Mouse (Mus musculus): Measurements from ENCODE around the gene Kcnmb3. TPM values are rescaled to one million over a fixed set of nuclear protein-coding genes. Genes with fewer than 3 reads are reported as not detected.

Kcnmb3 gene
- 0.10 TPM in 1 of 2 replicates, not detected in the other for polyA plus RNA-seq (2015; fragmentation: Nextera tagmentation; extraction: Ambion mirVana)

- no peak for ATAC-seq (ENCODE audit: insufficient read depth, low FRiP score, low read depth)
- H3K36me3 ChIP-seq = no peaks in the 10 kb centered on the region
- no peaks in the 10 kb centered on the region for H3K4me1 ChIP-seq
- no peaks in the 10 kb centered on the region for H3K27me3 ChIP-seq (replicated peaks)
- no peaks in the 10 kb centered on the region for H3K9me3 ChIP-seq
- H3K27ac ChIP-seq = no peak within 1 kb of the TSS
- 76% methylated on average over 11 of the region's 11 CpGs for WGBS
- H3K9ac ChIP-seq = no peak within 1 kb of the TSS
- no peak within 1 kb of the TSS for H3K4me2 ChIP-seq
- H3K4me3 ChIP-seq (replicated peaks) = no peak within 1 kb of the TSS
These were observed at the start of gene Kcnmb3 for GRCm38 (mm10) chr3:32492097-32493090. Kcnmb3 (minus strand) TSS chr3:32492231.

- Histone ChIP-seq H3K9ac (no peak overlapping the region), H3K4me3 (replicated peaks) (no peak overlapping the region), H3K4me2 (no peak overlapping the region), H3K9me3 (no peaks in the 10 kb centered on the region), H3K36me3 (peaks cover 22% of the 10 kb centered on the region), H3K4me1 (no peaks in the 10 kb centered on the region), H3K27ac (no peak overlapping the region), H3K27me3 (replicated peaks) (no peaks in the 10 kb centered on the region)
- ATAC-seq (ENCODE audit: insufficient read depth, low FRiP score, low read depth) = no peak
- 91% methylated on average over 5 of the region's 5 CpGs for WGBS
These were observed 46.1 kb upstream of the Kcnmb3 start for GRCm38 (mm10) chr3:32538091-32538490.

GRCm38 (mm10) chr3:32537556-32537955 is 45.5 kb upstream of the Kcnmb3 start:
- Histone ChIP-seq H3K4me1 (no peaks in the 10 kb centered on the region), H3K36me3 (peaks cover 22% of the 10 kb centered on the region), H3K27ac (no peak overlapping the region), H3K9ac (no peak overlapping the region), H3K4me2 (no peak overlapping the region), H3K4me3 (replicated peaks) (no peak overlapping the region), H3K9me3 (no peaks in the 10 kb centered on the region), H3K27me3 (replicated peaks) (no peaks in the 10 kb centered on the region)
- WGBS = 91% methylated on average over 1 of the region's 1 CpGs
- no peak for ATAC-seq (ENCODE audit: insufficient read depth, low FRiP score, low read depth)

GRCm38 (mm10) chr3:32535692-32536091 is 43.7 kb upstream of the Kcnmb3 start:
- Histone ChIP-seq H3K36me3 (peaks cover 25% of the 10 kb centered on the region), H3K4me3 (replicated peaks) (no peak overlapping the region), H3K4me1 (no peaks in the 10 kb centered on the region), H3K27ac (no peak overlapping the region), H3K9ac (no peak overlapping the region), H3K4me2 (no peak overlapping the region), H3K27me3 (replicated peaks) (no peaks in the 10 kb centered on the region), H3K9me3 (no peaks in the 10 kb centered on the region)
- WGBS = 61% methylated on average over 1 of the region's 1 CpGs
- no peak for ATAC-seq (ENCODE audit: insufficient read depth, low FRiP score, low read depth)

GRCm38 (mm10) chr3:32530041-32530440 is 38.0 kb upstream of the Kcnmb3 start:
- 9% methylated on average over 5 of the region's 5 CpGs for WGBS
- Histone ChIP-seq H3K9ac (peak overlapping the region; percentile 76; the same call in 1 of the 2 replicates), H3K36me3 (peaks cover 14% of the 10 kb centered on the region; the same call in 1 of the 2 replicates), H3K4me2 (peak overlapping the region; percentile 58), H3K4me3 (replicated peaks) (peak overlapping the region; percentile 86), H3K9me3 (no peaks in the 10 kb centered on the region), H3K27me3 (replicated peaks) (no peaks in the 10 kb centered on the region), H3K27ac (no peak overlapping the region), H3K4me1 (no peaks in the 10 kb centered on the region)
- ATAC-seq (ENCODE audit: insufficient read depth, low FRiP score, low read depth) = no peak

GRCm38 (mm10) chr3:32529303-32529898 is 37.4 kb upstream of the Kcnmb3 start, which contains the start of gene Mfn1:
Mfn1 (plus strand) TSS chr3:32529465.
- ATAC-seq (ENCODE audit: insufficient read depth, low FRiP score, low read depth) = peak; percentile 99
- under 1% methylated on average over 47 of the region's 47 CpGs for WGBS
- Histone ChIP-seq H3K9ac (peak within 1 kb of the TSS; percentile 76), H3K4me2 (peak within 1 kb of the TSS; percentile 58), H3K27me3 (replicated peaks) (no peaks in the 10 kb centered on the region), H3K9me3 (no peaks in the 10 kb centered on the region), H3K4me3 (replicated peaks) (peak within 1 kb of the TSS; percentile 86), H3K27ac (peak within 1 kb of the TSS; percentile 74), H3K36me3 (peaks cover 7% of the 10 kb centered on the region; the same call in 1 of the 2 replicates), H3K4me1 (no peaks in the 10 kb centered on the region)

- 82% methylated on average over 4 of the region's 4 CpGs for WGBS
- Histone ChIP-seq H3K9me3 (no peaks in the 10 kb centered on the region), H3K36me3 (peaks cover 7% of the 10 kb centered on the region; the same call in 1 of the 2 replicates), H3K27ac (no peak overlapping the region), H3K4me2 (no peak overlapping the region), H3K4me3 (replicated peaks) (no peak overlapping the region), H3K9ac (no peak overlapping the region), H3K27me3 (replicated peaks) (no peaks in the 10 kb centered on the region), H3K4me1 (no peaks in the 10 kb centered on the region)
- ATAC-seq (ENCODE audit: insufficient read depth, low FRiP score, low read depth) = no peak
These were observed 35.1 kb upstream of the Kcnmb3 start for GRCm38 (mm10) chr3:32527181-32527580.

- H3K9ac ChIP-seq = no peak overlapping the region
- no peak overlapping the region for H3K4me2 ChIP-seq
- H3K27ac ChIP-seq = no peak overlapping the region
- H3K9me3 ChIP-seq = no peaks in the 10 kb centered on the region
- H3K4me3 ChIP-seq (replicated peaks) = no peak overlapping the region
- peaks cover 12% of the 10 kb centered on the region; the same call in 1 of the 2 replicates for H3K36me3 ChIP-seq
- H3K27me3 ChIP-seq (replicated peaks) = no peaks in the 10 kb centered on the region
- peaks cover 7% of the 10 kb centered on the region; the same call in 1 of the 2 replicates for H3K4me1 ChIP-seq
- ATAC-seq (ENCODE audit: insufficient read depth, low FRiP score, low read depth) = no peak
These were observed 21.5 kb upstream of the Kcnmb3 start for GRCm38 (mm10) chr3:32513528-32513927.

GRCm38 (mm10) chr3:32512686-32513284 is 20.8 kb upstream of the Kcnmb3 start:
- Histone ChIP-seq H3K9me3 (no peaks in the 10 kb centered on the region), H3K27me3 (replicated peaks) (no peaks in the 10 kb centered on the region), H3K4me2 (no peak overlapping the region), H3K4me1 (peaks cover 7% of the 10 kb centered on the region; the same call in 1 of the 2 replicates), H3K36me3 (peaks cover 11% of the 10 kb centered on the region; the same call in 1 of the 2 replicates), H3K4me3 (replicated peaks) (no peak overlapping the region), H3K27ac (no peak overlapping the region), H3K9ac (no peak overlapping the region)
- no peak for ATAC-seq (ENCODE audit: insufficient read depth, low FRiP score, low read depth)
- WGBS = 84% methylated on average over 7 of the region's 7 CpGs

- H3K4me1 ChIP-seq = peaks cover 7% of the 10 kb centered on the region; the same call in 1 of the 2 replicates
- H3K4me2 ChIP-seq = peak overlapping the region; percentile 76
- H3K9ac ChIP-seq = peak overlapping the region; percentile 79
- no peak for ATAC-seq (ENCODE audit: insufficient read depth, low FRiP score, low read depth)
- H3K27ac ChIP-seq = peak overlapping the region; percentile 91
- H3K9me3 ChIP-seq = no peaks in the 10 kb centered on the region
- WGBS = 5% methylated on average over 13 of the region's 13 CpGs
- H3K36me3 ChIP-seq = 0 out of 2 replicates have a peak, but pooled peaks cover 4% of the 10 kb centered on the region
- no peaks in the 10 kb centered on the region for H3K27me3 ChIP-seq (replicated peaks)
- peak overlapping the region; percentile 80 for H3K4me3 ChIP-seq (replicated peaks)
These were observed 19.1 kb upstream of the Kcnmb3 start for GRCm38 (mm10) chr3:32511191-32511550.

- H3K4me1 ChIP-seq = peaks cover 7% of the 10 kb centered on the region; the same call in 1 of the 2 replicates
- WGBS = under 1% methylated on average over 66 of the region's 69 CpGs
- peak; percentile 96 for ATAC-seq (ENCODE audit: insufficient read depth, low FRiP score, low read depth)
- H3K9me3 ChIP-seq = no peaks in the 10 kb centered on the region
- H3K27ac ChIP-seq = peak overlapping the region; percentile 91
- H3K36me3 ChIP-seq = no peaks in the 10 kb centered on the region
- H3K9ac ChIP-seq = peak overlapping the region; percentile 79
- H3K4me3 ChIP-seq (replicated peaks) = peak overlapping the region; percentile 80
- peak overlapping the region; percentile 76 for H3K4me2 ChIP-seq
- H3K27me3 ChIP-seq (replicated peaks) = no peaks in the 10 kb centered on the region
These were observed 18.6 kb upstream of the Kcnmb3 start for GRCm38 (mm10) chr3:32510375-32511190.

Measured in stomach, embryonic 15.5 days (tissue).